Mouse (Mus musculus): Measurements from ENCODE around the gene Dhcr24. TPM values are rescaled to one million over a fixed set of nuclear protein-coding genes. Genes with fewer than 3 reads are reported as not detected.

Gene Dhcr24
- polyA plus RNA-seq, 1 experiment, result 39.3 TPM

DNA sequence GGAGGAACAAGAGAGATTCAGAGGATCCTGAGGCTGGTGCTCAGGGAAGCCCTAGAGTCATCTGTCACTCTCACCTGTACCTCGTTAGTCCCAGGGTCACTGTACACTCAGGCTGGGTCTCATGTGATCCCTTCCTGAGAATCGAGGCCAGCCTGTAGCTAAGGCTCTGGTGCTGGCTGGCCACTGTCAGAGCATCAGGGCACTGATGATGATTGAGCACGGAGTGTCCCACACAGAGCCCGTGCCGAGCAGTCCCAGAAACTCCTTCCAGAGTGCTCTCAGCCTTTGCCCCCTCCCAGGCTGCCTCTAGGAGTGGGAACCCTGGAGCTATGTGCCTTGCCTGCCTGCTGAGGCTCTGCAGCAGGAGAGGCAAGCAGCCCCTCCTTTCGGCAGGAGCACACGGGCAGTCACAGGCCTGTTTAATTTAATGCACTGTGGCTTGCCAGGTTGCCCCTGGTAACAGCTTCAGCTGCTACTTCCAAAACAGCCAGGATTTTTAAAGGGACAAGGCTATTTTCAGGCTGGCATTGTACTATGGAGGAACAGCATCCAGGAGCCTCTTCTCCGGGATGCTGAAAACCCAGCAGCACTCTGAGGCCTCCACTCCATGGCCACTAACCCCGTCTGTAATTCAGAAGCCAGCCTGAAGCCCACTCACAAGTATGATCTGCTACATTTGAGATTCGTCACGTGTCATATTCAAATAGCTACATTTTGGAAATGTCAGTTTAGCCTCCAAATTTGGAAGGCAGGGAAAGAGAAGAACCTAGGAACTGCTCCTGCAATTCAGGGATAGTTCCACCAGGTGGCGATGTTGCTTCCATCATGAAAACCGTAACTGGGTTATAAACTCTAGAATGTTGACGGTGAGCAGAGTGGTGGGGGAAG, 69.7 kb downstream of the Dhcr24 start:
- Histone ChIP-seq H3K4me1 (ENCODE audit: control insufficient read depth, insufficient read depth, low read length) (no peaks in the 10 kb centered on the region), H3K27ac (ENCODE audit: insufficient read depth, low read length) (no peak overlapping the region), H3K4me3 (ENCODE audit: insufficient read depth, low read length) (no peak overlapping the region)
- no peak for TF ChIP-seq CTCF (IDR thresholded peaks at IDR 0.05; ENCODE audit: borderline replicate concordance, insufficient read depth, low read length)
- no peak for TF ChIP-seq POLR2A (IDR thresholded peaks at IDR 0.05; ENCODE audit: low read depth, low read length)

DNA sequence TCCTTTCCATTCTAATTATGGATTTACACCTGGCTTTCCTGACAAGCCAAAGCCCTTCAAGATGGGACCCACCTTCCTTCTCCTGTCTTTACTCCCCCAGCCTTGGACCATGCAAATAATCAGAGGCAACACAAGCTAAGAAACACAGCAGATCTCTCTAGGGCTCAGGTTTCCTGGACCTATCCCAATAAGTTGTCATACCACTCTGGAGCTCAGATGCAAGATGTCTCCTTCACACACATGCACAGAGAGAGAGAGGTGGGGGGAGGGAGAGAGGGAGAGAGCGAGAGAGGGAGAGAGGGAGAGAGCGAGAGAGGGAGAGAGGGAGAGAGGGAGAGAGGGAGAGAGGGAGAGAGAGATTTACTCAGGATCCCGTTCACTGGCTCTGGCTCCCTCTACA, 71.5 kb downstream of the Dhcr24 start:
- no peaks in the 10 kb centered on the region for H3K4me1 ChIP-seq (ENCODE audit: control insufficient read depth, insufficient read depth, low read length)
- no peak overlapping the region for H3K27ac ChIP-seq (ENCODE audit: insufficient read depth, low read length)
- TF ChIP-seq CTCF (IDR thresholded peaks at IDR 0.05; ENCODE audit: borderline replicate concordance, insufficient read depth, low read length), result no peak
- TF ChIP-seq POLR2A (IDR thresholded peaks at IDR 0.05; ENCODE audit: low read depth, low read length), result no peak
- no peak overlapping the region for H3K4me3 ChIP-seq (ENCODE audit: insufficient read depth, low read length)

DNA sequence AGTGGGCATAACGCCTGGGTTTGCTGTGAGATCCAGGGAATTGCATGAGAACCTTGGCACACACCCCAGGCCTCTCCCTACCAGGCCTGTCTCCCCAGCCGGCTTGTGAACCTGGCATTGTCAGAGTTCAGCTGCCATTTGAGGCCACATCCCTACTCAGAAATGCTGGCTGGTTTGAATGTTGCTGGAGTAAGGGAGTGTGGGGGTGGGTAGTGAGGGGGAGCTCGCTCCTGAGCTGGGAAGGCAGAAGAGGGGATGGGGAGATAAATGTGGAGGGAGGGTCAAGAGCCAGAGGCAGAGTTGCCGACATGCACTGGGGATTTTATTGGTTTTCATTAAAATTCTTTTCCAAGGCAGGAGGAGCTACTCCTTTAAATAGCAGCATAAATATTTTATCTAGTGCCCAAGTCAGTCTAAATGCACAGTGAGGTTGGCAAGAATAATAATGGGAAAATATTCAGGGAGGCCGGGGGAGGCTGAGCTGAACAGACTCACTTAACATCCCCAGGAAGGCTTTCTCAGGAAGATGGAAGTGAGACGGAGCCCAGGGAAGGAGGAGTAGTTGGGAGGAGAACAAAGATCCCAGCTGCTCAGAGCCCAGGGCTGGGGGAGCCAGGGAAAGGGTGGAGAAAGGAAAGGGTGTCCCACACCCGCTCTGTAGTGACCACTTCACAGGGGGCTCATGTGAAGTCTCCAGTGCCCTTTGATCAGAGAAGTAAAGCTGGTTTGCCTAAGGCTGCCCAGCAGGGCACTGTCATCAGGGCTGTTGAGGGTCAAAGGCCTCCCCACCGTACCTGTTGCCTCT, 72.6 kb downstream of the Dhcr24 start:
- Histone ChIP-seq H3K27ac (ENCODE audit: insufficient read depth, low read length) (no peak overlapping the region), H3K4me3 (ENCODE audit: insufficient read depth, low read length) (no peak overlapping the region)

DNA sequence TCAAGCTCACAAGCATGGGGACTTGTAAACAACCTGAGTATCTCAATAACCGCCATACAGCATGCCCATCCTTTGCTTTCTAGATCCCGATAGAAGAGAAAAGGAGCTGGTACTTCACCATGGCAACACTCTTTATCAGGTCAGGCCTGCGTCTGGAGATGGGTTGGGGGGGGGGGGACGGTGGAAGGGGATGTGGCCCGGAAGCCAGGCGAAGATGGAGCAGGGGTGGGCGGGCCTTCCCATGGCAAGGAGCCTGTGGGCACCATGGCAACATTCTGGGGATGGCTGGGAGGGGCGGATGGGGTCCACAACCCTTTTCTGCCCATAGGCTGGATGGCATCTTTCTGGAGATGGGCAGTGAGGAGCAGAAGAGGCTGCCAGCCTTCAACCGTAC, 73.2 kb downstream of the Dhcr24 start:
- no peak overlapping the region for H3K27ac ChIP-seq (ENCODE audit: insufficient read depth, low read length)
- TF ChIP-seq POLR2A (IDR thresholded peaks at IDR 0.05; ENCODE audit: low read depth, low read length), result no peak
- no peak for TF ChIP-seq CTCF (IDR thresholded peaks at IDR 0.05; ENCODE audit: borderline replicate concordance, insufficient read depth, low read length)
- H3K4me1 ChIP-seq (ENCODE audit: control insufficient read depth, insufficient read depth, low read length), result no peaks in the 10 kb centered on the region

More for the DNA sequence above, 72.6 kb downstream of the Dhcr24 start:
- TF ChIP-seq POLR2A (IDR thresholded peaks at IDR 0.05; ENCODE audit: low read depth, low read length) (no peak), CTCF (IDR thresholded peaks at IDR 0.05; ENCODE audit: borderline replicate concordance, insufficient read depth, low read length) (no peak)
- no peaks in the 10 kb centered on the region for H3K4me1 ChIP-seq (ENCODE audit: control insufficient read depth, insufficient read depth, low read length)

More for the DNA sequence above, 73.2 kb downstream of the Dhcr24 start:
- H3K4me3 ChIP-seq (ENCODE audit: insufficient read depth, low read length), result no peak overlapping the region

Other genes starting within 250 kb of the Dhcr24 start
- 31.1 and 35.4 TPM in 2 replicates for gene Usp24, start 244.8 kb upstream of the Dhcr24 start, polyA plus RNA-seq (2011; ENCODE audit: insufficient read length, low read depth, missing spikeins)
- gene Pcsk9, start 96.7 kb upstream of the Dhcr24 start, polyA plus RNA-seq (2011; ENCODE audit: insufficient read length, low read depth, missing spikeins), result 14.8 and 16.8 TPM in 2 replicates
- not detected in 2 replicates for gene Bsnd, start 68.8 kb upstream of the Dhcr24 start, polyA plus RNA-seq (2011; ENCODE audit: insufficient read length, low read depth, missing spikeins)
- gene Lexm, start 56.2 kb downstream of the Dhcr24 start, polyA plus RNA-seq (2011; ENCODE audit: insufficient read length, low read depth, missing spikeins), result not detected in 2 replicates
- not detected in 2 replicates for gene Ttc22, start 61.4 kb downstream of the Dhcr24 start, polyA plus RNA-seq (2011; ENCODE audit: insufficient read length, low read depth, missing spikeins)
- gene Pars2, start 90.0 kb downstream of the Dhcr24 start, polyA plus RNA-seq (2011; ENCODE audit: insufficient read length, low read depth, missing spikeins), result 4.6 and 5.8 TPM in 2 replicates
- gene Ttc4, start 117.9 kb downstream of the Dhcr24 start, polyA plus RNA-seq (2011; ENCODE audit: insufficient read length, low read depth, missing spikeins), result 43.5 and 45.1 TPM in 2 replicates
- gene Mroh7, start 169.9 kb downstream of the Dhcr24 start, polyA plus RNA-seq (2011; ENCODE audit: insufficient read length, low read depth, missing spikeins), result not detected in 2 replicates
- not detected in 2 replicates for gene Fam151a, start 172.9 kb downstream of the Dhcr24 start, polyA plus RNA-seq (2011; ENCODE audit: insufficient read length, low read depth, missing spikeins)
- gene Acot11, start 244.0 kb downstream of the Dhcr24 start, polyA plus RNA-seq (2011; ENCODE audit: insufficient read length, low read depth, missing spikeins), result 3.9 and 4.8 TPM in 2 replicates

Measured in embryonic fibroblast, embryonic 13.5 days (primary cell).